Mouse (Mus musculus): ENCODE results near the gene Wdtc1. TPM values are rescaled to one million over a fixed set of nuclear protein-coding genes. Genes with fewer than 3 reads are reported as not detected.

The Wdtc1 gene
- total RNA-seq, 2 experiments from 2014 or later = 56.6 to 60.8 TPM

Small RNA genes within 50 kb of the gene (microRNA-seq; reads per million reads assigned to microRNA genes)
- gene Mir5122 = 3.7 to 6.6 reads per million in 2 experiments

Other genes starting within 250 kb of the Wdtc1 start
- gene Wasf2, start 223.0 kb downstream of the Wdtc1 start, total RNA-seq (2021) = 10 to 100 TPM; 27.3 to 34.8 TPM
- 1 to 10 TPM; 2.4 to 4.1 TPM for gene Cd164l2, start 141.3 kb downstream of the Wdtc1 start, total RNA-seq (2021)
- gene Gpr3, start 140.9 kb downstream of the Wdtc1 start, total RNA-seq (2021) = 1 to 10 TPM; 7.4 to 10.0 TPM
- gene Map3k6, start 112.7 kb downstream of the Wdtc1 start, total RNA-seq (2021) = 1 to 10 TPM; 2.3 to 5.8 TPM
- under 1 TPM in 1 of 2 experiments, not detected in 1; 0.51 TPM for gene Sytl1, start 90.4 kb downstream of the Wdtc1 start, total RNA-seq (2021)
- gene Tmem222, start 75.7 kb downstream of the Wdtc1 start, total RNA-seq (2021) = 10 to 100 TPM; 81.7 to 87.9 TPM
- 10 to 100 TPM; 41.5 to 46.7 TPM for gene Slc9a1, start 16.2 kb upstream of the Wdtc1 start, total RNA-seq (2021)
- not detected for gene Tent5b, start 126.7 kb upstream of the Wdtc1 start, total RNA-seq (2021)
- gene Trnp1, start 145.1 kb upstream of the Wdtc1 start, total RNA-seq (2021) = 100 to 1,000 TPM; 150 to 170 TPM
- not detected for gene Kdf1, start 165.5 kb upstream of the Wdtc1 start, total RNA-seq (2021)
- 100 to 1,000 TPM; 102 TPM for gene Nudc, start 192.5 kb upstream of the Wdtc1 start, total RNA-seq (2021)
- gene Nr0b2, start 199.9 kb upstream of the Wdtc1 start, total RNA-seq (2021) = not detected
- gene Gpatch3, start 221.3 kb upstream of the Wdtc1 start, total RNA-seq (2021) = 1 to 10 TPM; 9.2 to 9.6 TPM
- 10 to 100 TPM in 1 of 2 experiments, 1 to 10 TPM in 1; 9.5 to 10.6 TPM for gene Gpn2, start 230.9 kb upstream of the Wdtc1 start, total RNA-seq (2021)
- gene Sfn, start 248.7 kb upstream of the Wdtc1 start, total RNA-seq (2021) = 1 to 10 TPM; 1.0 to 1.4 TPM